Mouse (Mus musculus) urinary bladder, postnatal 4 days (tissue): ENCODE results near the gene Hspb3.

Source experiments
- DNase-seq, 2 experiments: peaks; one replicate each; pipeline ENCODE4 v3.0.0; 2021 to 2022; ENCODE audit warnings: low spot score in 2 of 2

The Hspb3 gene

GRCm38 (mm10) chr13:113635799-113636222 lies 27.7 kb downstream of the Hspb3 start:
- no peak for DNase-seq

GRCm38 (mm10) chr13:113634732-113635481 lies 28.6 kb downstream of the Hspb3 start:
- DNase-seq, result no peak

GRCm38 (mm10) chr13:113632506-113632905 lies 31.0 kb downstream of the Hspb3 start:
- no peak for DNase-seq

DNA sequence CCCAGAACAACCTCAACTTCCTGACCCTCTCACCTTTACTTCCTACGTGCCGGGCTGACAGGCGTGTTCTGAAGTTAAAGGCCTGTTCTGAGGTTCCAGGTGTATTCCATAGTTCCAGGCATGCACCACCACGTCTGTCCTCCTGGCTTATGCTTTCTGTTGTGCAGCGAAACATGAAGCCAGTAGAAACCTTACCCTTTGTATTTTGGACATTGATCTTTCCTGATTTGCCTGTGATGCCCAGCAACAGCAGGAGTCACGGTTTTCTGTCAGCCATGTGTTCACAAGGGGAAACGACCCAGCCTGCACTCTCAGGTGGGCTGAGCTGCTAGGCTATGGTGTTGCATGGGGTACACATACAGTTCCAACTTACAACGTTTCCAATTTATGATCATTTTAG lies 35.9 kb downstream of the Hspb3 start:
- DNase-seq, result peak in 1 of 2 experiments; percentile 43

- DNase-seq, result peak in 1 of 2 experiments; percentile 42
These were observed 40.6 kb downstream of the Hspb3 start for GRCm38 (mm10) chr13:113622865-113623255.

DNA sequence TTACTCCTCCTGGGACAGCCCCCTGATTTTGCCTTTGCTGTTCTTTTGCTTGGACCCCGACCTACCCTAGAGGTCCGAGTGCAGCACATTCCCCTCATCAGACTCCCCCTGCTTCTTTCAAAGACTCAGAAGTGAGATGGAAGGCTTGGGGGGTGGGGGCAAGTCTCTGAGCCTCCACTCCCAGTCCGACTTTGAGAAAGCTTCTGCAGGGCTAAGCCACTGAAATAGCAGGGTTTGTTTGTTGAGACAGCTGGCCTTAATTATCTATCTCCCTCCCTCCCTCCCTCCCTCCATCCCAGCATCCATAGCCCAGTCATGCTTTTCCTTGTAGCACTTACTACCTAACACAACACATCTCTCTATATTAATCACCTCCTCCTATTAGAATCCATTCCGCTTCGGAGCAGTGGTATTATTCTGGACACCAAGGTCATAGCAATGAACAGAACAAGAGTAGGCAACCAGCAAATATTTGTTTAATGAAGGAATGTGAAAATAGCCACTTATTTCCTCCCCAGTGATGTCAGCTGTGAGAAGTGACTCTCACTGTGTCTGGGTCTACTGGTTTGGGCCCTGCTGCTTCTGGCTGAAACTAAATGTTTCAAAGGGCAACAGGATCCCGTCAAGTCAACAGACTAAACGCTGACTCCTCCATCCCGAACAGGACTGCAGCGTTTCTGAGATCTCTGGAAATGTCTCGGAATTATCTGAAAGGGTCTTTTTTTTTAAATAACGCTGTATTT lies 41.2 kb downstream of the Hspb3 start:
- peak in 1 of 2 experiments; percentile 38 for DNase-seq

GRCm38 (mm10) chr13:113619003-113619402 lies 44.5 kb downstream of the Hspb3 start:
- no peak for DNase-seq

DNA sequence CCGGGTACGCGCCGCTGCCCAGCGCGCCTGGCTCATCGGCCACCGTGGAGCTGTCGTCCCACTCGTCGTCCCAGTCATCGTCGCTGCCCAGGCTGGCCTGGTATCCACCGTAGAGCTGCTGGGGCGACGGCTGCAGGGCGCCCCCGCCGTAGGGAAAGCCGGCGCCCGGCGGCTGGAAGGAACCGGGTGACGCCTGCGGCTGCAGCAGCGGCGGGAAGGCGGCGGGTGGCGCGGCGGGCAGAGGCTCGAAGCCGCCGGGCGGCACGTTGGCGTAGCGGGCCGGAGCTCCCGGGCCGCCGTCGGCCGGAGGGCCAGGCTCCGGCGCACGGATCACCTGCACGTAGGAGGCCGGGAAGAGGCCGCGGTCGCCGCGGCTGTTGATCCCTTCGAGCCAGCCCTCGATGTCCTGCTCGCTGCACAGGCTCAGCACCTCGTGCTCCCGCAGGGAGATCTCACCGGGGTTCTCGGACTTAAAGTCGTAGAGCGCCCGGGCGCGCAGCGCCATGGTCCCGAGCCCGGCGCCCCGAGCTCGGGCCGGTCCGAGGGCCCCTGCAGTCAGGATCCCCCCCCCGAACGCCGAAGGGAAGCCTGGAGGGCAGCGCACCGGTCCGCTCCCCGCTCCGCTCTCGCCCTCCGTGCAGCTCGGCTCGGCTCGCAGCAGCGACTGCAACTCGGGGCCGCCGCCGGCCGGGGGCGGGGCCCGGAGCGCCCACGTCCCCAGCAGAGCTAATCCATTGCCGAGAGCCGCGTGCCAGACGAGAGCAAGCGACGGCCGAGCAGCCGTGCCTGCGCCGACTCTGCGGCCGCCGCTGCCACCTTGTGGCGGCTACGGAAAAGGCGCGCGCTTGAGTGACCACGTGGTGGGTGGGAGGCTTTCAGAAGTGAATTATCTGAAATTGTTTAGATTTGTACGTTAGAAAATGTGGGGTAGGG lies 45.3 kb downstream of the Hspb3 start, which contains the start of gene Snx18:
Gene Snx18, minus strand, starts transcription at position 674 of the 933 bp plus-strand sequence.
- DNase-seq, result peak; percentile 92 to 94

DNA sequence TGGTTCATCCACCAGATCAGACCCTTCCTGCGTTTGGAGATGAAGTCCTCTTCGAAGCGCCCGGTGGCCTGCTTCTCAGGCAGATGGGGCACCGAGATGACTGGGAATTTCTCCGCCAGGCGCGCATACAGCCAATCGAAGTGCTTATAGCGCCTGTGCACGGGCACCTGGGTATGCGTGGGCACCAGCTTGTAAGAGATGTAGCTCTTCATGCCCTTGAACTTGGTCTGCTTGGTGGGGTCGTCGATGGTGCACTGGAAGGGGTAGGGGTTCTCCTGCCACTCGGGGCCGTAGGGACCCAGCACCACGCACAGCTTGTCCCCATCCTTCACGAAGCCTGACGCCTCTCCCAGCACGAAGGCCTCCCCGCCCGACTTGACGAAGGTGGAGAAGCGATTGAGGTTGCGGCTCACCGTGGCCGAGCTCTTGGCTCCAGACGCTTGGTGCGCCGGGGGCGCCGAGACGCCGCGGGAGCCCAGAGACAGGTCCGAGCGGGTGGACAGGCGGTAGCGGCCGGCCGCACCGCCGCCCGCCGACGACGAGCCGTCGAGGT lies 46.1 kb downstream of the Hspb3 start:
- peak in 1 of 2 experiments; percentile 59 for DNase-seq

DNA sequence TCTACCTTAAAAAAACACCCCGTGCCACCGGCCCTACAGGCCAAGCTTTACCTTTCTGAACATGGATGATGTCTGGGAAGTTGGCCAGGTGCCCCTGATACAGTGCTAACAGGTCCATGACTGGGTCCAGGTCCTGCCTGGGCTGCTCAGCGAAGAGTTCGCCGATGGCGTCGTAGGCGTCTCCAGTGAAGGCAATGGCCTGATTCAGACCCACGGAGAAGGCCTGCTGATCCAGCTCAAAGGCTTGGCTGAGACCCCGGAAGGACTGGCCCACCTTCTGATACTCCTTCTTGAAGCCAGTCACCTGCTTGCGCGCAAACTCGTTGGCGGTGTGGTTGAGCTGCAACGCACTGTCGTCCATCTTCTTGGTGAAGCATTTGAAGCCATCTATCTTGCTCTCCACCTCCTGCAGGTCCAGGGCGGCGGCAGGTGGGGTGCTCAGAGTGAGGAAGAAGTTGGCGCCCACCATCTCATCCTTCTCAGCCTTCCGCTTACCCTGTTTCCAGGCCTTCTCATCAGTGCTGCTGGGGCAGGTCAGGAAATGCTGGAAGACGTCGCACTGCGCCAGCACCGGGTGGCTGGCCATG lies 46.6 kb downstream of the Hspb3 start:
- DNase-seq, result no peak

DNA sequence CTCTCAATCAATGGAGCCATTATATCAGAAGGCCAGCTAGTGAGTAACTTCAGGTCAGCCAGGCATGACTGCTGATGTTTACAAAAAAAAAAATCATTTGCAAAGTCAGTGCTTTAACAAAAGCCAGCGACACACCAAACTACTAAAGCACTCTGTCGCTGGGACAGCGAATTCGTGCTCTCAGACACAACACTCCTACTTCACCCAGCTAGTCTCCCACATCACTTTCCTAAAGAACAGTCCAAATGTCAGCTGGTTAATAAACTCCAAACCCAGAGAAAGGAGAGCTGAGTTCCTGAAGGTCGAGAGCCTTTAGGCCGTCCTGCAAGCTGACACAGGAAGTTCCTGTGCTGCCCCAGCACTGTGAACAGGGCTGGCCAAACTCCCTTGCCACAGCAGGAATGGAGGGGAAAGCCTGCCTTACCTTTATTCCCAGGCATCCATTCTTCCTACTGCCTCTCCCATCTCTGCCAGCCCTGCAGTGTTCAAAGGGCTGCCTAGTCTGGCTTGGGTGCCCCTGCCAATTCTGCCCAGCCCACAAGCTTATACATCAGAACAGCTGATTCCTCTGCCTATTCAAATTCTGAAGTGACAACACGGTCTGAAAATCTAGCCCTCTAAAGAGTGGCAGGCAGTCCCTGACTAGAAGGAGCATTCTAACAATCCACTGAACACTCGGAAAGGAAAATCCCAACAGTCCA lies 47.4 kb downstream of the Hspb3 start:
- DNase-seq, result no peak

DNA sequence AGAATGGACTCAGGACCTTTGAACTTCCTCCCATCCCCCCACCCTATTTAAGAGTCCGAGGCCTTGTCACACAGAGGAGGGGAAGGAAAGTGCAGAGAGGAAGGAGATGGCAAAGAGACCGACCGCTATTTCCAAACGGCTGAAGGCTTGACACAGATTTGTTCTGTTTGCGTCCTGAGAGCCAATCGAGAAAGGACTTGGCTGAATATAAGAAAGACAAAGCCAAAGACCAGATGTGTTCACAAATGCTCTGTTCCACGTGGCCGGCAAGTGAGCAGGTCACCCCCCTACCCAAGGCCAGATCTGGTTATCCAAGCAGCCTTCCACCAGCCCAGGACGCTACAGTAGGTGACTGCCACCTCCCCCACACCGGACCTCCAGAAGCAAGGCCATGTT lies 47.9 kb downstream of the Hspb3 start:
- peak in 1 of 2 experiments; percentile 46 for DNase-seq

- DNase-seq, result peak; percentile 74 to 75
These were observed 48.6 kb downstream of the Hspb3 start for GRCm38 (mm10) chr13:113614635-113615545.

- DNase-seq, result no peak
These were observed 49.6 kb downstream of the Hspb3 start for GRCm38 (mm10) chr13:113613882-113614281.

DNA sequence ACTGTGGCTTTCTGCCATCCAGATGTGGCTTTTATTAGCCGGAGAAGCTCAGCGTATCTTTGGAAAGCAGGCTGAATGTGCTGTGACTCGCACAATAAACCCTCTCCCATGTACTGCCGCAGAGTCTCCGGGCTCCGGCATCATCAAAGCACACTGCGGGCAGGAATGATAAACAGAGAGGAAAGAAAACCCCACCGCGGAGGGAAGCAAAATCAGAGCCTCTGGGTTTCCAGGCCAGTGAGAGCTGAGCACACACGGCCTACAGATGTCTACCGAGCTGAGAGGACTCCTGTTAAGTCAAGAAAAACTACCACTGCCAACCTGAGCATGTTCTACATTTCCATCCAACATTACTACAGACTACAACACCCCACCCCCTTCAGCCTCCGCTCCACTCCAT lies 50.1 kb downstream of the Hspb3 start:
- DNase-seq, result no peak
